Mouse (Mus musculus) stomach, postnatal 0 days (tissue): ENCODE data around the gene Nrbp1. TPM values are rescaled to one million over a fixed set of nuclear protein-coding genes. Genes with fewer than 3 reads are reported as not detected.

Experiments
- ATAC-seq: fragments of 200-750 bp; cut with Nextera tagmentation; 2 replicates; pipeline ENCODE4 v1.8.0; 2017; ENCODE audit not compliant: low FRiP score, low TSS enrichment
- DNase-seq: peaks from one replicate; pipeline ENCODE4 v3.0.0-alpha.2; 2016; ENCODE audit warnings: low spot score
- H3K27ac ChIP-seq: fragments of 300-500 bp; sonication (generic); replicated peaks from 2 replicates; pipeline ENCODE4 v1.5.1; 2014; ENCODE audit warnings: mild to moderate bottlenecking, control low read depth
- H3K27me3 ChIP-seq: fragments of 300-500 bp; sonication (generic); 2 replicates; pipeline ENCODE4 v1.6.1; 2014; ENCODE audit warnings: low read length; ENCODE audit not compliant: control insufficient read depth, insufficient read depth
- H3K36me3 ChIP-seq: fragments of 300-500 bp; sonication (generic); 2 replicates; pipeline ENCODE4 v1.6.1; 2014; ENCODE audit warnings: low read length, mixed read lengths; ENCODE audit not compliant: control insufficient read depth, insufficient read depth
- H3K4me1 ChIP-seq: fragments of 300-500 bp; sonication (generic); replicated peaks from 2 replicates; pipeline ENCODE4 v1.6.1; 2014; ENCODE audit warnings: antibody characterized with exemption; ENCODE audit not compliant: control insufficient read depth, insufficient read depth
- H3K4me2 ChIP-seq: fragments of 300-500 bp; sonication (generic); replicated peaks from 2 replicates; pipeline ENCODE4 v1.6.1; 2014; ENCODE audit warnings: low read depth, mild to moderate bottlenecking, control low read depth, moderate library complexity
- H3K4me3 ChIP-seq: fragments of 300-500 bp; sonication (generic); 2 replicates; pipeline ENCODE4 v1.5.1; 2014; ENCODE audit warnings: low read depth, low read length, control low read depth
- H3K9ac ChIP-seq: fragments of 300-500 bp; sonication (generic); 2 replicates; pipeline ENCODE4 v1.6.1; 2014; ENCODE audit warnings: mild to moderate bottlenecking, low read length, control low read depth, mixed read lengths
- H3K9me3 ChIP-seq: fragments of 300-500 bp; sonication (generic); 2 replicates; pipeline ENCODE4 v1.6.1; 2016; ENCODE audit warnings: low read length; ENCODE audit not compliant: control insufficient read depth
- CTCF ChIP-seq: IDR thresholded peaks from 2 replicates; pipeline ENCODE4 v1.5.1; 2016; ENCODE audit warnings: antibody characterized with exemption, low read depth, mild to moderate bottlenecking, moderate library complexity
- EP300 ChIP-seq: optimal IDR thresholded peaks from 2 replicates; pipeline ENCODE3; 2016; ENCODE audit warnings: antibody characterized with exemption
- WGBS: fragments of 180-500 bp; shearing (Covaris S2); extraction: QIAGEN DNeasy Blood & Tissue Kit; methylation state at CpG from one replicate; pipeline ENCODE4 v1.1.7; 2014; 5-methylcytosine and 5-hydroxymethylcytosine counted together
- polyA plus RNA-seq: library from polyadenylated mRNA; unstranded; fragments of >200 nt; fragmentation: Nextera tagmentation; extraction: Ambion mirVana; gene quantifications from 2 replicates; pipeline ENCODE4 v1.2.1, GENCODE M21; 2015

Gene Nrbp1
- polyA plus RNA-seq, 1 experiment from 2014 or later = 95.3 TPM

DNA sequence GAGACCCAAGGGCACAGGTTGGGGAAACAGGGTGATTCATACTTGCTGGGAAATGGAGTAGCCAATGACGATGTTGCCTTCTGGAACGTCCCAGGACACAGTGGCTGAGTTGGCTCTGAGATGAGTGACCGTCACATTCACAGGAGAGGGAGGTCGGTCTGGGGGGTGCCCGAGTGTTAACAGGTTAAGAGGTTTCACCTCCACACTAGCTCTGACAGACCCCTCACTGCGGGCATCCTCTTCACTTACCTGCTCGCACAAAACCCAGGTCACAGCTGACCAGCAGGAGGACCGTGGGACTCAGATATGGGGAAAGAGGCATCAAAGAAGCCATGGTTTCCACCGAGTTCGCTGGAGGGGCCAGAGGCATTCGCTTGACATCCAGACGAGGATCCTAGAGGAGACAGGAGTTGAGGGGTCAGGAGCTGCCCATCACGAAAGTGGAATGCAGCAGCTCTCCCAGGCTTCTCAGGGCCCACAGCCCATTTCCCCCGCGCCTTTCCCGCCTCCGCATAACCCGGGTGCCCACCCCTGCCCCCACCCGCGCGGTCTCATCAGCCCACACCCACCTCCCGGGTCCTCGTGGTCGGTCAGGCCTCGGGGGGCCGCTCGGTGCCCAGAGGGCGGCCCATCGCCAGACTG, 54.4 kb downstream of the Nrbp1 start:
- ATAC-seq = no peak
- Histone ChIP-seq H3K27me3 (no peaks in the 10 kb centered on the region), H3K4me2 (peak overlapping the region; percentile 94), H3K4me3 (peak overlapping the region; percentile 68), H3K27ac (no peak overlapping the region), H3K9ac (peak overlapping the region; percentile 73), H3K9me3 (no peaks in the 10 kb centered on the region), H3K4me1 (0 out of 2 replicates have a peak, but pooled peaks cover 3% of the 10 kb centered on the region), H3K36me3 (no peaks in the 10 kb centered on the region)
- TF ChIP-seq CTCF (no peak), EP300 (no peak)
- DNase-seq = no peak
- 9% methylated on average over 25 of the region's 29 CpGs for WGBS

GRCm38 (mm10) chr5:31295606-31296141, 55.0 kb downstream of the Nrbp1 start, which contains the start of gene Fndc4:
Gene Fndc4, minus strand, starts transcription at chr5:31296080.
- 0 out of 2 replicates have a peak, but pooled peaks cover 3% of the 10 kb centered on the region for H3K4me1 ChIP-seq
- no peaks in the 10 kb centered on the region for H3K36me3 ChIP-seq
- no peak for TF ChIP-seq EP300
- no peak for TF ChIP-seq CTCF
- peak within 1 kb of the TSS; percentile 68 for H3K4me3 ChIP-seq
- H3K9ac ChIP-seq = peak within 1 kb of the TSS; percentile 73
- no peaks in the 10 kb centered on the region for H3K27me3 ChIP-seq
- under 1% methylated on average over 26 of the region's 46 CpGs for WGBS
- peak within 1 kb of the TSS; percentile 94 for H3K4me2 ChIP-seq
- peak; percentile 54 for DNase-seq
- no peaks in the 10 kb centered on the region for H3K9me3 ChIP-seq
- H3K27ac ChIP-seq = no peak within 1 kb of the TSS
- no peak for ATAC-seq

DNA sequence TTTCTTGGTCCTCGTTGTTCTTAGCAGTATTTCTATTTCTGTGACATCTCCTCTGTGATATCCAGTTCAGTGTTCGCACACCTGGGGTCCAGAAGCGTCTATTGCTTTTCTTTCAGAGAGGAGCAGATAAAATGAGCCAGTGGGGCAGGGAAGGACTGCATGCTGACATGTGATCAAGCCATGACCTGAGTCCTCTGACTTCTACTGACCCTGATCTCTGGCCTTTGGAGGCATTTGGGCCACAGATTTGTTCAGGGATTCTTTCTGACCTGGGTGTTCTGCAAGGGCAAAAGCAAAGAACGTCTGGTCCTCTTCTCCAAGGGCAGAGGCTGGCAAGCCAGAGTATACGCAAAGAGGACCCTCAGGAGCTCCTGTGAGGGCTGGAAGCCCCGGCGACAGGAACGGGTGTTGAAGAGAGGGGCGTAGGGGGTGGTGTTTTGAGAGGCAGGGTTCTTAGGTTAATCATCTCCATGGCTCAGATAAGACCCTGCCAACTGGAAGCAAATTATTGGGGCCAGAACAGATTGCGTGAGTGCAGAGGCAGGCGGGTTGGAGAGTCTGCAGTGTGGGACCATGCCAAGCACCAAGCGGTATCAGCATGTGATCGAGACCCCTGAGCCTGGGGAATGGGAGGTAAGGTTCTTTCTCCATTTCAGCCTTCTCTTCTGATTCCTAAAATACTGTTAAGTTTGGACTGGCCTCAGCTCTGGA, 56.5 kb downstream of the Nrbp1 start, which contains the start of gene Gckr:
Gene Gckr (plus strand): TSS at position 397 of the 711 bp plus-strand sequence.
- Histone ChIP-seq H3K36me3 (no peaks in the 10 kb centered on the region), H3K4me2 (peak within 1 kb of the TSS; percentile 94), H3K27ac (no peak within 1 kb of the TSS), H3K4me3 (no peak within 1 kb of the TSS), H3K27me3 (no peaks in the 10 kb centered on the region), H3K9me3 (no peaks in the 10 kb centered on the region), H3K9ac (no peak within 1 kb of the TSS), H3K4me1 (0 out of 2 replicates have a peak, but pooled peaks cover 3% of the 10 kb centered on the region)
- 66% methylated on average over 13 of the region's 13 CpGs for WGBS
- ATAC-seq = no peak
- TF ChIP-seq CTCF (no peak), EP300 (no peak)
- no peak for DNase-seq

GRCm38 (mm10) chr5:31297981-31298380, 57.3 kb downstream of the Nrbp1 start:
- TF ChIP-seq CTCF (no peak), EP300 (no peak)
- no peak overlapping the region for H3K4me2 ChIP-seq
- no peak overlapping the region for H3K4me3 ChIP-seq
- H3K27ac ChIP-seq = no peak overlapping the region
- WGBS = 68% methylated on average over 3 of the region's 3 CpGs
- H3K9me3 ChIP-seq = no peaks in the 10 kb centered on the region
- no peaks in the 10 kb centered on the region for H3K36me3 ChIP-seq
- DNase-seq = no peak
- no peaks in the 10 kb centered on the region for H3K27me3 ChIP-seq
- 0 out of 2 replicates have a peak, but pooled peaks cover 3% of the 10 kb centered on the region for H3K4me1 ChIP-seq
- ATAC-seq = no peak
- H3K9ac ChIP-seq = no peak overlapping the region

DNA sequence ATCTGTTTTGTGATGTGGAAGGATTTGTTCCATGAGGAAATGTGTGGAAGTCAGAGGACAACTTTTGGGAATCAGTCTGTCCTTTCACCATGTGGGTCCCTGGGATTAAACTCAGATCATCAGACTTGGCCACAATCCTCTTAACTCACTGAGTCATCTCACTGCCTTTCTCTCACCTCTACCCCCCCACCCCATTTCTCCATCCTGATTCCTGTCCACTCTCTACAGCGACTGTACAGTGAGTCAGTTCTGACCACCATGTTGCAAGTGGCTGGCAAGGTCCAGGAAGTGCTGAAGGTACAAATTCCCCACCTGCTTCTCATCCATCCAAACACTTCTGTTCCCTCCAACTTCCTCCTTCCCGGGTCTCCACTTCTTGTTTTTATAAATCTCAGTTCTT, 57.8 kb downstream of the Nrbp1 start:
- Histone ChIP-seq H3K4me2 (no peak overlapping the region), H3K9me3 (no peaks in the 10 kb centered on the region), H3K4me3 (no peak overlapping the region), H3K36me3 (no peaks in the 10 kb centered on the region), H3K27me3 (no peaks in the 10 kb centered on the region), H3K9ac (no peak overlapping the region), H3K4me1 (0 out of 2 replicates have a peak, but pooled peaks cover 3% of the 10 kb centered on the region), H3K27ac (no peak overlapping the region)
- TF ChIP-seq CTCF (no peak), EP300 (no peak)
- ATAC-seq (no peak), DNase-seq (no peak)
- WGBS = 43% methylated on average over 2 of the region's 2 CpGs

Other genes starting within 250 kb of the Nrbp1 start
- 192 and 197 TPM in 2 replicates for gene Atraid, start 192.6 kb upstream of the Nrbp1 start, polyA plus RNA-seq
- 4.2 TPM in 2 replicates for gene Slc5a6, start 191.9 kb upstream of the Nrbp1 start, polyA plus RNA-seq
- gene Cad, start 186.1 kb upstream of the Nrbp1 start, polyA plus RNA-seq = 4.9 and 6.1 TPM in 2 replicates
- not detected in 2 replicates for gene Dnajc5g, start 134.6 kb upstream of the Nrbp1 start, polyA plus RNA-seq
- 0.11 TPM in 1 of 2 replicates, not detected in the other for gene Slc30a3, start 132.6 kb upstream of the Nrbp1 start, polyA plus RNA-seq
- 0.06 TPM in 1 of 2 replicates, not detected in the other for gene Trim54, start 124.2 kb upstream of the Nrbp1 start, polyA plus RNA-seq
- gene Ucn, start 102.0 kb upstream of the Nrbp1 start, polyA plus RNA-seq = not detected in 2 replicates
- gene Mpv17, start 86.6 kb upstream of the Nrbp1 start, polyA plus RNA-seq = 29.4 and 29.6 TPM in 2 replicates
- gene Gm29609, start 61.0 kb upstream of the Nrbp1 start, polyA plus RNA-seq = 0.31 and 0.57 TPM in 2 replicates
- gene Gtf3c2, start 60.7 kb upstream of the Nrbp1 start, polyA plus RNA-seq = 19.9 and 25.1 TPM in 2 replicates
- gene Snx17, start 47.6 kb upstream of the Nrbp1 start, polyA plus RNA-seq = 80.3 and 83.2 TPM in 2 replicates
- gene Eif2b4, start 47.4 kb upstream of the Nrbp1 start, polyA plus RNA-seq = 44.2 and 47.7 TPM in 2 replicates
- gene Zfp513, start 38.6 kb upstream of the Nrbp1 start, polyA plus RNA-seq = 4.8 and 5.3 TPM in 2 replicates
- gene Ppm1g, start 20.2 kb upstream of the Nrbp1 start, polyA plus RNA-seq = 57.8 and 59.4 TPM in 2 replicates
- 0.38 and 1.0 TPM in 2 replicates for gene Gm9970, start 368 bp downstream of the Nrbp1 start, polyA plus RNA-seq
- 75.2 and 78.2 TPM in 2 replicates for gene Krtcap3, start 10.8 kb downstream of the Nrbp1 start, polyA plus RNA-seq
- 20.0 and 20.3 TPM in 2 replicates for gene Ift172, start 50.3 kb downstream of the Nrbp1 start, polyA plus RNA-seq
- gene Fndc4, start 55.2 kb downstream of the Nrbp1 start, polyA plus RNA-seq = 12.8 and 13.7 TPM in 2 replicates
- 0.08 and 0.29 TPM in 2 replicates for gene Gckr, start 56.6 kb downstream of the Nrbp1 start, polyA plus RNA-seq
- gene Zfp512, start 211.6 kb downstream of the Nrbp1 start, polyA plus RNA-seq = 13.3 and 15.7 TPM in 2 replicates
- gene 4930548H24Rik, start 244.9 kb downstream of the Nrbp1 start, polyA plus RNA-seq = not detected in 2 replicates